Mouse (Mus musculus) heart, embryonic 15.5 days (tissue): Measurements from ENCODE around the gene Zbtb12. TPM values are rescaled to one million over a fixed set of nuclear protein-coding genes. Genes with fewer than 3 reads are reported as not detected.
A peak's percentile ranks its signal among the peaks of the same experiment; 100 is the strongest.

Experiments used
- ATAC-seq: fragments of 200-750 bp; cut with Nextera tagmentation; replicated peaks from 2 replicates; pipeline ENCODE4 v1.8.0; 2017; ENCODE audit warnings: low read depth, moderate TSS enrichment; ENCODE audit not compliant: insufficient number of reproducible peaks, insufficient read depth, low FRiP score
- H3K27ac ChIP-seq: fragments of 300-500 bp; sonication (generic); 2 replicates; pipeline ENCODE4 v1.5.1; 2015; ENCODE audit warnings: mild to moderate bottlenecking, inconsistent platforms
- H3K27me3 ChIP-seq: fragments of 300-500 bp; sonication (generic); 2 replicates; pipeline ENCODE4 v1.6.1; 2015; ENCODE audit warnings: inconsistent platforms
- H3K36me3 ChIP-seq: fragments of 300-500 bp; sonication (generic); 2 replicates; pipeline ENCODE4 v1.6.1; 2015; ENCODE audit warnings: mild to moderate bottlenecking, inconsistent platforms
- H3K4me1 ChIP-seq: fragments of 300-500 bp; sonication (generic); replicated peaks from 2 replicates; pipeline ENCODE4 v1.6.1; 2015; ENCODE audit warnings: inconsistent platforms
- H3K4me2 ChIP-seq: fragments of 300-500 bp; sonication (generic); 2 replicates; pipeline ENCODE4 v1.6.1; 2015; ENCODE audit warnings: inconsistent platforms, mild to moderate bottlenecking, moderate library complexity
- H3K4me3 ChIP-seq: fragments of 300-500 bp; sonication (generic); 2 replicates; pipeline ENCODE4 v1.5.1; 2015; ENCODE audit warnings: mild to moderate bottlenecking, inconsistent platforms
- H3K9ac ChIP-seq: fragments of 300-500 bp; sonication (generic); 2 replicates; pipeline ENCODE4 v1.6.1; 2015; ENCODE audit warnings: mild to moderate bottlenecking, inconsistent platforms
- H3K9me3 ChIP-seq: fragments of 300-500 bp; sonication (generic); replicated peaks from 2 replicates; pipeline ENCODE4 v1.6.1; 2016; ENCODE audit warnings: inconsistent platforms
- WGBS: fragments of 180-500 bp; shearing (Covaris S2); methylation state at CpG from one replicate; pipeline ENCODE4 v1.1.7; 2015; ENCODE audit warnings: mixed read lengths; 5-methylcytosine and 5-hydroxymethylcytosine counted together
- polyA plus RNA-seq: library from polyadenylated mRNA; unstranded; fragments of >200 nt; fragmentation: Nextera tagmentation; extraction: Ambion mirVana; gene quantifications from 2 replicates; pipeline ENCODE4 v1.2.1, GENCODE M21; 2015

The Zbtb12 gene
- polyA plus RNA-seq, 1 experiment from 2014 or later = 1.1 TPM

DNA sequence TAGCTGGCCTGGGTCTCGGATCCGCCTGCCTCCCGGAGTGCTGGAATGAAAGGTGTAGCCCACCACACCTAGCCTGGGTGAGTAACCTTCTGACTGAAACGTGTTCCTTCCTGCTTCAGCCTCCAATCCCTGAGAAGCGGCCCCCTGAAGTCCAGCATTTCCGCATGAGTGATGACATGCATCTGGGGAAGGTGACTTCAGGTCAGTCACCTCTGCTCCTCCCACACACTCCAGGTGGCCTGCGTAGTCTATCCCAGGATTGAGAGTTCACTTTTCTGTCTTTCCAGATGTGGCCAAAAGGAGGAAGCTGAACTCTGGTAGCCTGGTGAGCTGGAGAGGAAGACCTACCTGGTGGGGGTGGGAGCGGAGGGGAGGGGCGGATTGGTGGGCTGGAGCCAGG lies 23.6 kb downstream of the Zbtb12 start:
- Histone ChIP-seq H3K9ac (no peak overlapping the region), H3K36me3 (peaks cover 62% of the 10 kb centered on the region), H3K9me3 (no peaks in the 10 kb centered on the region), H3K4me3 (no peak overlapping the region), H3K27ac (no peak overlapping the region), H3K4me2 (no peak overlapping the region), H3K27me3 (no peaks in the 10 kb centered on the region), H3K4me1 (peaks cover 10% of the 10 kb centered on the region; the same call in 1 of the 2 replicates)
- ATAC-seq = no peak
- WGBS = 85% methylated on average over 9 of the region's 9 CpGs

DNA sequence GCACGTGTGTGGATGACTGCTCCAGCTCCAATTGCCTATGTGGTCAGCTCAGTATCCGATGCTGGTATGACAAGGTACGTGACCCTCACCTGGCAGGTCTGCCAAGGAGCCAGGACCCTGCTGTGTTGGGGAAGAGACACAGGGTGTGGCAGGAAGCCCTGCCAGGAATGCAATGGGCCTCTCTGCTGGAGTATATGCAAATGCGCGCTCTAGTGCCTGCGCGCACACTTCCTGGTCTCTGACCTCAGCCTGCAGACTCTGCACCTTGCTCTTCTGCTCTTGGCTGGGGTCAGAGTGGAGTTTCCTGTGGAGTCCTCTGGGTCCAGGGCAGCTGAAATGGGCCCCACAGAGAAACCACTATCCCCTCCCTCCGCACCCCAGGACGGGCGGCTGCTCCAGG lies 31.7 kb downstream of the Zbtb12 start:
- ATAC-seq = no peak
- Histone ChIP-seq H3K36me3 (peaks cover 74% of the 10 kb centered on the region), H3K27ac (no peak overlapping the region), H3K4me1 (peaks cover 4% of the 10 kb centered on the region), H3K9me3 (no peaks in the 10 kb centered on the region), H3K9ac (no peak overlapping the region), H3K4me3 (no peak overlapping the region), H3K27me3 (no peaks in the 10 kb centered on the region), H3K4me2 (no peak overlapping the region)
- 82% methylated on average over 10 of the region's 10 CpGs for WGBS

DNA sequence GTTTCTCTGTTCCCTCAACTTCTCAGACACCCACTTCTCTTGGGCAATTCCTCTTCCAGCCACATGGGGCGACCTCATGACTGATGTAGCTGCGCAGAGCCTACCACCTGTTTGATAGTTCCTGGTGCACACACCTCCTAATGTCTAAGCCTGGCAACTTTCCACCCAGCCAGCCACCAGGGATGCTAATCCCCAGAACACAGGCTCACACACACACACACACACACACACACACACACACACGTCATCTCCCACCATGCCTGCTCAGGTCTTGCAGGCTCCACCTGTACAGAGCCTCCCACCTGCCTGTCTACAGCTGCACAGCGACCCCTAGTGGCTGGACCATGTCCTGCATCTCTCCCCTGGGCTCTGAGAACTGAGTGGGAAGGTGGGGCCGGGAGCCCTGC lies 32.7 kb downstream of the Zbtb12 start:
- Histone ChIP-seq H3K4me3 (no peak overlapping the region), H3K27me3 (no peaks in the 10 kb centered on the region), H3K9ac (no peak overlapping the region), H3K9me3 (no peaks in the 10 kb centered on the region), H3K27ac (no peak overlapping the region), H3K4me2 (no peak overlapping the region), H3K4me1 (peaks cover 4% of the 10 kb centered on the region), H3K36me3 (peaks cover 64% of the 10 kb centered on the region)
- 46% methylated on average over 5 of the region's 5 CpGs for WGBS
- ATAC-seq = peak; percentile 51; the same call in 1 of the 2 replicates

DNA sequence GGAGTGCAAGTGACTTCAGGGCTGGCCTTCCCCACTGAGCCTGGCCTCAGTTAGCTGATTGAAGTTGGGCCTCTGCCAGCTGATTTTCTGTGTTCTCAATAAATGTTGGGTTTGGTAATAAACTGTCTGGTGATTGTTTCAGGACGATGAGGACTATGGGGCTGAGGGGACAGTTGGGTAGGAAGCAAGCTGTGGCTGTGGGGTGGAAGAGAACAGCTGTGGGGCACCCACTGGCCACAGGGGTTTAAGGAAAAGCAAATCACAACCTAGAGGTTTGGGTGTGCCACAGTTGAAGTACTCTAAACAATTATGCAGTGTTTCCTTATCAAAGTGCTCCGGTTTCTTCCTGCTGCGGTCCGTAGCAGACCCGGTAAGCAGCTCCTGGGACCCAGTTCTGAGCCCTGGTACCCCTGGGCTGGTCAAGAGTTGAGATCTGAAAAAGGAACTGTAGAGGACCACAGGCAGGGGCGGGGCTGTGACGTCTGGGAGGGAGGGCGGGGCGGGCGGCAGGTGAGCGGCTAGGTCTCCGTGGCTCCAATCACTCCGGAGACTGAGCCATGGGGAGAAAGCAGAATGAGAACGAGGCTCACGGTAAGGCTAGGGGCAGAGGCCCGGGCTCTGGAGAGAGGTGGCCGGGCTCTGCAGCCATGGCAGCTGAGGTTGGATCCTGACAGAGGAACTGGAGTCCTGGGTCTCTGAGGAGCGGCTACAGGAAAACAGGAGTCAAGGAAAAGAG lies 34.8 kb downstream of the Zbtb12 start, which contains the start of gene Slc44a4:
Gene Slc44a4, plus strand, starts transcription at position 537 of the 736 bp plus-strand sequence.
- H3K4me2 ChIP-seq = 0 out of 2 replicates have a peak within 1 kb of the TSS, but pooled peaks have one; percentile 20
- no peak within 1 kb of the TSS for H3K4me3 ChIP-seq
- no peak for ATAC-seq
- H3K27ac ChIP-seq = no peak within 1 kb of the TSS
- no peaks in the 10 kb centered on the region for H3K9me3 ChIP-seq
- H3K9ac ChIP-seq = no peak within 1 kb of the TSS
- H3K36me3 ChIP-seq = peaks cover 43% of the 10 kb centered on the region
- peaks cover 4% of the 10 kb centered on the region for H3K4me1 ChIP-seq
- WGBS = 41% methylated on average over 18 of the region's 18 CpGs
- no peaks in the 10 kb centered on the region for H3K27me3 ChIP-seq

DNA sequence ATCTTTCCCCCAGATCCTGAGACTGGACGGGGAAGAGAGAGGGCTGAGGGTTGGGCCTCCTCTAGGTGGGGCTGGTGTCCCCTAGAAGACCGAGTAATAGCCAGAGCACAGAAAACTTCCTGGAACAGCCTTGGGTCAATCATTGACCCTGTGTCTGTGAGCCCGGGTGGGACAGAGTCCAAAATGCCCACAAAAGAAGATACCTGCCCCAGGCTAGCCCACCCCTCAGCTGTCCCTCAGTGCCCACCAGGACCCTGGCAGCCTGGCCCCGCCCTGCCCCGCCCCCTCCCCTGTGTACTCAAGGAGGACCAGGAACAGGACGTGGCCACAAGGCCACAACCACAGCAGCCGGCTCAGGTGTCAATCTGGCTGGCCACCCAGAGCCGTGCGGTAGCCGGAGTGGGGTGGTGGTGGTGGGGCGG lies 36.1 kb downstream of the Zbtb12 start:
- Histone ChIP-seq H3K27me3 (no peaks in the 10 kb centered on the region), H3K4me3 (no peak overlapping the region), H3K9me3 (no peaks in the 10 kb centered on the region), H3K4me1 (peaks cover 4% of the 10 kb centered on the region), H3K36me3 (peaks cover 32% of the 10 kb centered on the region), H3K4me2 (0 out of 2 replicates have a peak overlapping the region, but pooled peaks have one; percentile 20), H3K9ac (0 out of 2 replicates have a peak overlapping the region, but pooled peaks have one; percentile 19), H3K27ac (no peak overlapping the region)
- 18% methylated on average over 11 of the region's 11 CpGs for WGBS
- no peak for ATAC-seq

DNA sequence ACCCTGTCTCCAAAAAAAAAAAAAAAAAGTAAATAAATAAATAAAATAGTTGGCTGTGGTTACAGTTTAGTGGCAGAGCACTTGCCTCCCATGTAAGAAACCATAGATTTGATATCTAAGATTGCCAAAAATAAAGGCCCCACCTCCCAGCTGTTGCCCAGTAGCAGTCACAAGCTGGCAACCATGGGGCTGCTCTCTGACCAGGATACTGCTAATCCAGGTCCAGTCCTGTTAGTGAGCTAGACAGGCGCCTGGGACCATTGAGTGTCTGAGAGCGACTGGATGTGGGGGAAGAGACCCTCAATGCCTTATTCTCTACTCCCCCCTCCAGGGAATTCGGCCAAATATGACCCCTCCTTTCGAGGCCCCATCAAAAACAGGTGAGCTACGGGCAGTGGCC lies 37.0 kb downstream of the Zbtb12 start:
- Histone ChIP-seq H3K9me3 (no peaks in the 10 kb centered on the region), H3K36me3 (peaks cover 23% of the 10 kb centered on the region), H3K4me3 (no peak overlapping the region), H3K27ac (no peak overlapping the region), H3K9ac (no peak overlapping the region), H3K27me3 (no peaks in the 10 kb centered on the region), H3K4me1 (peaks cover 4% of the 10 kb centered on the region), H3K4me2 (no peak overlapping the region)
- ATAC-seq = no peak
- 83% methylated on average over 5 of the region's 5 CpGs for WGBS

DNA sequence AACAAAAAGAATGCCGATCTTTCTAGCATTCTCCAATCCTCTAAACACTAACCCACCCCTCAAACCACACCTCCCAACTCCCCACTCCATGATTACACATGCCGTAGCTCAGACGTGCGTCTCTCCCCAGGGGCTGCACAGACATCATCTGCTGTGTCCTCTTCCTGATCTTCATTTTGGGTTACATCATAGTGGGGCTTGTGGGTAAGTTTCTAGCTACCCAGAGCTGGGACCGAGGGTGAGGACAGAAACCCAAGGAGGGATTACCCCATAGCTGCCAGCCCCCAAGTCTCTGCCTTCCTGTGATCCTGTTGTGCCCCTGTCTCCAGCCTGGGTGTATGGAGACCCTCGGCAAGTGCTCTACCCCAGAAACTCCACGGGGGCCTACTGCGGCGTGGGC lies 37.9 kb downstream of the Zbtb12 start:
- 67% methylated on average over 9 of the region's 9 CpGs for WGBS
- H3K4me3 ChIP-seq = no peak overlapping the region
- peaks cover 4% of the 10 kb centered on the region for H3K4me1 ChIP-seq
- no peaks in the 10 kb centered on the region for H3K27me3 ChIP-seq
- no peak for ATAC-seq
- no peaks in the 10 kb centered on the region for H3K9me3 ChIP-seq
- no peak overlapping the region for H3K9ac ChIP-seq
- H3K27ac ChIP-seq = no peak overlapping the region
- no peak overlapping the region for H3K4me2 ChIP-seq
- peaks cover 16% of the 10 kb centered on the region for H3K36me3 ChIP-seq

DNA sequence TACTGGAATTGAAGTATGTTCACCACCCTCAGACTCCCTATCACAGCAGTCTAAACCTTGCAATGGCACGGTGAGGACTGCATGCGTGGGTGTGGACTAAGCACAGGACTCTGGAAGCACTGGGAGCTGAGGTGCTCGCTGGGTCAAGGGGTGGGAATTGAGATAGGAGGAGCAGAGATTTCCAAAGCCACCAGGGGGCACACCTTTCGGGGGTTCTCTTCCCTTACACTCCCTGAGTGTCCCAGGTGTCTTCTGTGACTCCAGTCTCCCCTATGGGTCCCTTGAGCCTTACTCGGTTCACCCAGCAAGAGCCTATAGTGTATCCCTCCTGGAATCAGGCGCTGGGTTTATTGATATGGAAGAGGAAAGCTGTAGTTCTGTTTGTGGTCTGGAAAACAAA lies 43.7 kb downstream of the Zbtb12 start:
- 48% methylated on average over 6 of the region's 6 CpGs for WGBS
- ATAC-seq = no peak

DNA sequence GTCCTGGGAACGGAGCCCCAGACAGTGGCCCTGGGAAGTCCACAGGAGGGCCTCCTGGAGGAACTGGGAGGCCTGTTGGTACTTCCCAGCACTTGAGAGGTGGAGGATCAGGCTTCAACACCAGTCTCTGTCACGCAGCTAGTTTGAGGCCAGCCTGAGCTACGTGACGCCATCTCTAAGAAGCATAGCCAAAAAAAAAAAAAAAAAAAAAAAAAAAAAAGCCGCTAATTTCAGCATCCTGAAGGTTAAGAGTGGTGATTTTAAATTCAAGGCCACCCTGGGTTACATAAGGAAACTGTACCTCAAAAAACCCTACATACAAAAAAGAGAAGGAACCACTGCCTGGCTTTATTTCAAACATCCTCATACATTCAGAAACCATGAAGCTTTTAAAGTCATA lies 45.0 kb downstream of the Zbtb12 start:
- Histone ChIP-seq H3K27ac (no peak overlapping the region), H3K4me2 (no peak overlapping the region), H3K27me3 (no peaks in the 10 kb centered on the region), H3K36me3 (no peaks in the 10 kb centered on the region), H3K9ac (no peak overlapping the region), H3K4me3 (no peak overlapping the region), H3K4me1 (no peaks in the 10 kb centered on the region), H3K9me3 (no peaks in the 10 kb centered on the region)
- 73% methylated on average over 5 of the region's 5 CpGs for WGBS
- no peak for ATAC-seq

More for the DNA sequence above, 43.7 kb downstream of the Zbtb12 start:
- Histone ChIP-seq H3K27me3 (no peaks in the 10 kb centered on the region), H3K9ac (no peak overlapping the region), H3K4me2 (no peak overlapping the region), H3K4me1 (no peaks in the 10 kb centered on the region), H3K9me3 (no peaks in the 10 kb centered on the region), H3K36me3 (no peaks in the 10 kb centered on the region), H3K4me3 (no peak overlapping the region), H3K27ac (no peak overlapping the region)

DNA sequence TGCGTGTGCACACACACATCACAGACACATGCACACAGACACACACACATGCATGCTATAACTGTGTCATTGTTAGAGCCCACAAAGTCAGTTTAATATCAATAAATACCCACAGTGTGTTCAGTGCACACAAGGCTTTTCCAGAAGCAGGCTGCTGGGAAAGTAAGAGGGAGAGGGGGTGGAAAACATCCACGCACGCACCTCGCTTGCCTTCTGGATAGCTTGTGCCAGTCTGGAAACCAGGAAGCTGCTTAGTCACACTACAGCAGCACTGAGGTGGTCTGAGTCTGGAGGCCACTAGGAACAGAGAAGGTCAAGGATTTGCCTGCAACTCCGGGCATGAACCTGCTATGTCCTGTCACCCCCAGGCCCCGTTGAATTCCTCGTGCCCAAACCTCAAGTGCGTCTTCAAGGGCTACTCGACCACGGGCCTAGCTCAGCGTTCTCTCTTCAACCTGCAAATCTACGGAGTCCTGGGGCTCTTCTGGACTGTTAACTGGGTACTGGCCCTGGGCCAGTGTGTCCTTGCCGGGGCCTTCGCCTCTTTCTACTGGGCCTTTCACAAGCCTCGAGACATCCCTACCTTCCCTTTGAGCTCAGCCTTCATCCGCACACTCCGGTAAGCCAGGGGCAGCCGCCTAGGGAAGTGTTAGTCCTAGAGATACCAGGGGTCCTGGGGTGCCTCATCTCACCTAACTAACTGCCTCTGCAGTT lies 48.2 kb downstream of the Zbtb12 start:
- H3K36me3 ChIP-seq = no peaks in the 10 kb centered on the region
- H3K4me1 ChIP-seq = peaks cover 14% of the 10 kb centered on the region
- H3K9ac ChIP-seq = no peak overlapping the region
- no peak overlapping the region for H3K4me3 ChIP-seq
- 80% methylated on average over 18 of the region's 18 CpGs for WGBS
- no peak overlapping the region for H3K4me2 ChIP-seq
- H3K27ac ChIP-seq = no peak overlapping the region
- no peak for ATAC-seq
- no peaks in the 10 kb centered on the region for H3K27me3 ChIP-seq
- H3K9me3 ChIP-seq = no peaks in the 10 kb centered on the region

DNA sequence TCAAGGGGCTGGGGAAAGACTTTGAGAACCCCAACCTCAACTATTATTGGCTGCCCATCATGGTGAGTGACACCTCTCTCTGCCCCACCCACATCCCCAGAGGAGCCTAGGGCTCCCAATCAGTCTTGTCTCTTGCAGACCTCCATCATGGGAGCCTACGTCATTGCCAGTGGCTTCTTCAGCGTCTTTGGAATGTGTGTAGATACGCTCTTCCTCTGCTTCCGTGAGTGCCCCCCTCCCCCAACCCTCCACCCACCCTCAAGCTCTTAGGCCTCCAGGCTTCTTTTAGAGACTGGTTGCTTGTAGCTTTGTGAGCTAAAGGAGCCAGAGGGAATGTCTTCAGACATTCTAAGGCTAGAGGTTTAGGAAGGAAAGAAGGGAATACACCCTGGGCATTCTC lies 49.6 kb downstream of the Zbtb12 start:
- WGBS = 36% methylated on average over 4 of the region's 4 CpGs
- Histone ChIP-seq H3K27ac (no peak overlapping the region), H3K4me3 (no peak overlapping the region), H3K4me2 (no peak overlapping the region), H3K9ac (no peak overlapping the region), H3K9me3 (no peaks in the 10 kb centered on the region), H3K4me1 (peaks cover 15% of the 10 kb centered on the region), H3K36me3 (no peaks in the 10 kb centered on the region), H3K27me3 (no peaks in the 10 kb centered on the region)
- ATAC-seq = no peak
